ENCODE assay signal across 8 mouse cellular contexts in genomic region chr17:24250988-24251319, GRCm38 (mm10). TPM values are rescaled to one million over a fixed set of nuclear protein-coding genes. Genes with fewer than 3 reads are reported as not detected.
DNase-seq lines count a peak whose midpoint lies in the region; ATAC-seq and TF ChIP-seq lines count a peak whose summit lies in the region.

No protein-coding gene starts in this region.

- no peak for DNase-seq in heart, adult 9 months (ENCODE audit: low spot score in 2 of 2)
- DNase-seq in forebrain, embryonic 14.5 days (ENCODE audit: low spot score) = no peak
- DNase-seq in cerebellum, adult 8-10 months = no peak
- no peak for DNase-seq in T-cell, adult 2 months (ENCODE audit: low spot score)
- no peak for DNase-seq in cerebellum, postnatal 36 days

- H3K9me3 ChIP-seq in heart, embryonic 12.5 days (replicated peaks) = no peaks in the 10 kb centered on the region
- H3K9me3 ChIP-seq in ES-Bruce4 (replicated peaks; ENCODE audit: control insufficient read depth, insufficient read depth, low read length, poor library complexity, severe bottlenecking) = no peaks in the 10 kb centered on the region
- no peaks in the 10 kb centered on the region for H3K9me3 ChIP-seq in forebrain, embryonic 14.5 days (replicated peaks; ENCODE audit: control insufficient read depth, low read length)
- H3K9me3 ChIP-seq in liver, embryonic 15.5 days (replicated peaks) = no peaks in the 10 kb centered on the region

- H3K4me1 ChIP-seq in heart, embryonic 12.5 days (replicated peaks) = peaks cover 17% of the 10 kb centered on the region
- H3K4me1 ChIP-seq in ES-Bruce4 (ENCODE audit: control insufficient read depth, insufficient read depth, low read length) = no peaks in the 10 kb centered on the region
- H3K4me1 ChIP-seq in forebrain, embryonic 14.5 days (ENCODE audit: control insufficient read depth, insufficient read depth, low read length) = peaks cover 6% of the 10 kb centered on the region; the same call in 1 of the 2 replicates
- H3K4me1 ChIP-seq in liver, embryonic 15.5 days (replicated peaks) = peaks cover 48% of the 10 kb centered on the region

- peak overlapping the region; percentile 85 for H3K9ac ChIP-seq in heart, embryonic 12.5 days
- peak overlapping the region; percentile 98 for H3K9ac ChIP-seq in ES-Bruce4 (ENCODE audit: low read depth, poor library complexity, severe bottlenecking)
- H3K9ac ChIP-seq in forebrain, embryonic 14.5 days (ENCODE audit: low read length) = peak overlapping the region; percentile 82
- peak overlapping the region; percentile 84 for H3K9ac ChIP-seq in liver, embryonic 15.5 days

- H3K36me3 ChIP-seq in heart, embryonic 12.5 days = peaks cover 26% of the 10 kb centered on the region
- peaks cover 31% of the 10 kb centered on the region for H3K36me3 ChIP-seq in ES-Bruce4 (ENCODE audit: control insufficient read depth, insufficient read depth, low read length, poor library complexity, severe bottlenecking)
- H3K36me3 ChIP-seq in forebrain, embryonic 14.5 days (ENCODE audit: control insufficient read depth, insufficient read depth, low read length) = peaks cover 26% of the 10 kb centered on the region
- H3K36me3 ChIP-seq in liver, embryonic 15.5 days (replicated peaks) = peaks cover 40% of the 10 kb centered on the region

- no peak for TF ChIP-seq CTCF in ES-Bruce4 (IDR thresholded peaks at IDR 0.05; ENCODE audit: low read depth, low read length)

- peak overlapping the region; percentile 74 for H3K4me2 ChIP-seq in heart, embryonic 12.5 days
- H3K4me2 ChIP-seq in forebrain, embryonic 14.5 days (ENCODE audit: low read length) = peak overlapping the region; percentile 62
- H3K4me2 ChIP-seq in liver, embryonic 15.5 days = peak overlapping the region; percentile 80

- H3K27me3 ChIP-seq in heart, embryonic 12.5 days (replicated peaks) = no peaks in the 10 kb centered on the region
- H3K27me3 ChIP-seq in ES-Bruce4 (ENCODE audit: control insufficient read depth, insufficient read depth, low read length, poor library complexity, severe bottlenecking) = no peaks in the 10 kb centered on the region
- H3K27me3 ChIP-seq in forebrain, embryonic 14.5 days (replicated peaks; ENCODE audit: control insufficient read depth, insufficient read depth, low read length) = no peaks in the 10 kb centered on the region
- no peaks in the 10 kb centered on the region for H3K27me3 ChIP-seq in liver, embryonic 15.5 days

- TF ChIP-seq POLR2A in ES-Bruce4 (IDR thresholded peaks at IDR 0.05; ENCODE audit: insufficient read depth, low read length) = no peak

- ATAC-seq in heart, embryonic 12.5 days (ENCODE audit: insufficient number of reproducible peaks, low FRiP score) = no peak
- no peak for ATAC-seq in forebrain, embryonic 14.5 days
- ATAC-seq in liver, embryonic 15.5 days (ENCODE audit: insufficient read depth) = no peak; the same call in 1 of the 2 replicates

- WGBS in heart, embryonic 12.5 days = under 1% methylated on average over 32 of the region's 32 CpGs
- WGBS in forebrain, embryonic 14.5 days = under 1% methylated on average over 32 of the region's 32 CpGs
- WGBS in liver, embryonic 15.5 days (ENCODE audit: insufficient replicate concordance) = under 1% methylated on average over 32 of the region's 32 CpGs

- TF ChIP-seq EP300 in ES-Bruce4 (IDR thresholded peaks at IDR 0.05; ENCODE audit: insufficient read depth, low read depth, low read length) = 0 out of 2 replicates have a peak, but pooled peaks have one; percentile 57

- peak overlapping the region; percentile 20; the same call in 1 of the 2 replicates for H3K27ac ChIP-seq in heart, embryonic 12.5 days (ENCODE audit: poor library complexity, severe bottlenecking)
- H3K27ac ChIP-seq in ES-Bruce4 (ENCODE audit: insufficient read depth, low read length) = peak overlapping the region; percentile 31
- H3K27ac ChIP-seq in forebrain, embryonic 14.5 days (ENCODE audit: low read depth, low read length) = no peak overlapping the region
- H3K27ac ChIP-seq in liver, embryonic 15.5 days (replicated peaks) = peak overlapping the region; percentile 85

- H3K4me3 ChIP-seq in heart, embryonic 12.5 days = peak overlapping the region; percentile 87
- H3K4me3 ChIP-seq in ES-Bruce4 (ENCODE audit: low read depth, low read length) = peak overlapping the region; percentile 100
- H3K4me3 ChIP-seq in forebrain, embryonic 14.5 days (ENCODE audit: low read depth, low read length) = peak overlapping the region; percentile 76
- H3K4me3 ChIP-seq in liver, embryonic 15.5 days (replicated peaks) = peak overlapping the region; percentile 84

RNA-seq across cellular contexts. Expression of gene Ccnf, which starts 0.3 kb away (rescaled TPM):
- polyA plus RNA-seq in heart, embryonic 12.5 days (2016; fragmentation: Nextera tagmentation; extraction: Ambion mirVana) = 49.4 and 55.8 TPM in 2 replicates
- 133 and 151 TPM in 2 replicates for polyA plus RNA-seq in ES-Bruce4 (2011; ENCODE audit: insufficient read depth, insufficient read length, low read depth, missing spikeins)
- polyA plus RNA-seq in forebrain, embryonic 14.5 days (2014; fragmentation: Nextera tagmentation; extraction: Ambion mirVana) = 31.8 and 34.3 TPM in 2 replicates
- polyA plus RNA-seq in liver, embryonic 15.5 days (2015; fragmentation: Nextera tagmentation; extraction: Ambion mirVana) = 71.5 and 75.6 TPM in 2 replicates

RNA-seq across cellular contexts. Expression of gene Tedc2, which starts 30.3 kb away (rescaled TPM):
- polyA plus RNA-seq in heart, embryonic 12.5 days (2016; fragmentation: Nextera tagmentation; extraction: Ambion mirVana) = 6.0 and 7.5 TPM in 2 replicates
- polyA plus RNA-seq in ES-Bruce4 (2011; ENCODE audit: insufficient read depth, insufficient read length, low read depth, missing spikeins) = 21.0 and 24.5 TPM in 2 replicates
- 11.0 and 12.5 TPM in 2 replicates for polyA plus RNA-seq in forebrain, embryonic 14.5 days (2014; fragmentation: Nextera tagmentation; extraction: Ambion mirVana)
- 8.2 and 9.6 TPM in 2 replicates for polyA plus RNA-seq in liver, embryonic 15.5 days (2015; fragmentation: Nextera tagmentation; extraction: Ambion mirVana)

RNA-seq across cellular contexts. Expression of gene Ntn3, which starts 41.6 kb away (rescaled TPM):
- 2.0 and 2.6 TPM in 2 replicates for polyA plus RNA-seq in heart, embryonic 12.5 days (2016; fragmentation: Nextera tagmentation; extraction: Ambion mirVana)
- 0.88 and 0.96 TPM in 2 replicates for polyA plus RNA-seq in ES-Bruce4 (2011; ENCODE audit: insufficient read depth, insufficient read length, low read depth, missing spikeins)
- polyA plus RNA-seq in forebrain, embryonic 14.5 days (2014; fragmentation: Nextera tagmentation; extraction: Ambion mirVana) = 2.6 and 3.0 TPM in 2 replicates
- 1.1 and 1.2 TPM in 2 replicates for polyA plus RNA-seq in liver, embryonic 15.5 days (2015; fragmentation: Nextera tagmentation; extraction: Ambion mirVana)

RNA-seq across cellular contexts. Expression of gene Tbc1d24, which starts 45.6 kb away (rescaled TPM):
- polyA plus RNA-seq in heart, embryonic 12.5 days (2016; fragmentation: Nextera tagmentation; extraction: Ambion mirVana) = 5.1 and 5.3 TPM in 2 replicates
- 14.4 and 16.6 TPM in 2 replicates for polyA plus RNA-seq in ES-Bruce4 (2011; ENCODE audit: insufficient read depth, insufficient read length, low read depth, missing spikeins)
- 10.5 and 15.0 TPM in 2 replicates for polyA plus RNA-seq in forebrain, embryonic 14.5 days (2014; fragmentation: Nextera tagmentation; extraction: Ambion mirVana)
- 6.6 and 7.9 TPM in 2 replicates for polyA plus RNA-seq in liver, embryonic 15.5 days (2015; fragmentation: Nextera tagmentation; extraction: Ambion mirVana)
